Mouse (Mus musculus): ENCODE results near the gene Cacna1h. TPM values are rescaled to one million over a fixed set of nuclear protein-coding genes. Genes with fewer than 3 reads are reported as not detected.

Gene Cacna1h
- total RNA-seq, 2 experiments from 2014 or later = 14.5 to 19.1 TPM

GRCm38 (mm10) chr17:25445074-25445473, 11.5 kb upstream of the Cacna1h start:
- no peak for DNase-seq

GRCm38 (mm10) chr17:25442889-25443288, 9.3 kb upstream of the Cacna1h start:
- DNase-seq = no peak

- no peak for DNase-seq
Measured at GRCm38 (mm10) chr17:25441417-25441816, 7.8 kb upstream of the Cacna1h start.

- peak; percentile 29 for DNase-seq
Measured at GRCm38 (mm10) chr17:25433223-25433616, 363 bp downstream of the Cacna1h start.

GRCm38 (mm10) chr17:25432433-25433181, 976 bp downstream of the Cacna1h start:
- peak; percentile 43 for DNase-seq

- DNase-seq = no peak
Measured at GRCm38 (mm10) chr17:25430534-25430933, 3.0 kb downstream of the Cacna1h start.

- DNase-seq = no peak
Measured at GRCm38 (mm10) chr17:25429886-25430285, 3.7 kb downstream of the Cacna1h start.

GRCm38 (mm10) chr17:25429240-25429639, 4.3 kb downstream of the Cacna1h start:
- DNase-seq = no peak

GRCm38 (mm10) chr17:25427441-25427840, 6.1 kb downstream of the Cacna1h start:
- DNase-seq = peak; percentile 85

GRCm38 (mm10) chr17:25425996-25426395, 7.6 kb downstream of the Cacna1h start:
- DNase-seq = no peak

GRCm38 (mm10) chr17:25424526-25425080, 9.0 kb downstream of the Cacna1h start:
- no peak for DNase-seq

GRCm38 (mm10) chr17:25420998-25421397, 12.6 kb downstream of the Cacna1h start:
- no peak for DNase-seq

GRCm38 (mm10) chr17:25418926-25419325, 14.7 kb downstream of the Cacna1h start:
- no peak for DNase-seq

GRCm38 (mm10) chr17:25417990-25418389, 15.6 kb downstream of the Cacna1h start:
- DNase-seq = no peak

- peak; percentile 69 for DNase-seq
Measured at GRCm38 (mm10) chr17:25416219-25416618, 17.4 kb downstream of the Cacna1h start.

GRCm38 (mm10) chr17:25415421-25415913, 18.1 kb downstream of the Cacna1h start:
- DNase-seq = peak; percentile 41

- no peak for DNase-seq
Measured at GRCm38 (mm10) chr17:25414917-25415316, 18.7 kb downstream of the Cacna1h start.

GRCm38 (mm10) chr17:25414209-25414608, 19.4 kb downstream of the Cacna1h start:
- peak; percentile 75 for DNase-seq

GRCm38 (mm10) chr17:25411251-25411650, 22.3 kb downstream of the Cacna1h start:
- DNase-seq = no peak

- DNase-seq = no peak
Measured at GRCm38 (mm10) chr17:25410786-25411185, 22.8 kb downstream of the Cacna1h start.

- no peak for DNase-seq
Measured at GRCm38 (mm10) chr17:25410180-25410579, 23.4 kb downstream of the Cacna1h start.

GRCm38 (mm10) chr17:25409621-25410020, 24.0 kb downstream of the Cacna1h start:
- no peak for DNase-seq

GRCm38 (mm10) chr17:25408302-25408999, 25.1 kb downstream of the Cacna1h start:
- DNase-seq = no peak

Measured in heart, postnatal 4 days (tissue).